Mouse (Mus musculus) G1E (cell line): ENCODE data around the gene Slc7a6.

Source experiments
- CTCF ChIP-seq: IDR thresholded peaks from 2 replicates; pipeline ENCODE4 v1.5.1; 2012; ENCODE audit warnings: low read depth, low read length, inconsistent platforms, mixed read lengths
- GATA2 ChIP-seq: IDR thresholded peaks from 2 replicates; pipeline ENCODE4 v1.6.1; 2012; ENCODE audit warnings: low read depth, low read length, inconsistent platforms, borderline replicate concordance
- POLR2AphosphoS5 ChIP-seq: IDR thresholded peaks from 2 replicates; pipeline ENCODE4 v1.6.1; 2012; ENCODE audit warnings: low read depth, low read length, inconsistent platforms; ENCODE audit not compliant: insufficient replicate concordance
- TAL1 ChIP-seq: conservative IDR thresholded peaks from 2 replicates; pipeline ENCODE4 v1.6.1; 2012; ENCODE audit warnings: low read depth, low read length, inconsistent platforms, mixed read lengths

DNA sequence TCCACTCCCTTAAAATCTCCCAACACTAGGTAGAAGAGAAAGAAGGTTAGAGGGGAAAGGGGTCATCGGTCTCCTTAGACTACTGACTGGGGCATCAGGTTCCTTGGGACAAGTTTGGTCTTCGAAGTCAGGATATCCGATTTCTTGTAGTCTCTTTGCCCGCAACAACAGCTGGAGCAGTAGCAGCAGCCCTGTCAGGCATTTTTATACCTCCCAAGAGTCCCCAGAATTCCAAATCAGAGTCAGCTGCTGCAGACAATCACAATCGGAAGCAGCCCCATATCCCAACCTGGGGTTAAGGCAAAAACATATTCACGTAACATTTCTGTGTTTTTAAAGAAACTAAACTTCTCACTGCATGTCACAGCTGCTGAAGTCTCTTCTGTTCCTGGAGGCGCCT lies 62.9 kb downstream of the Slc7a6 start:
- TF ChIP-seq CTCF: no peak
- no peak for TF ChIP-seq GATA2
- no peak for TF ChIP-seq TAL1
- no peak for TF ChIP-seq POLR2AphosphoS5
